Mouse (Mus musculus) neural tube, embryonic 12.5 days (tissue): ENCODE results near the gene Unc13d. TPM values are rescaled to one million over a fixed set of nuclear protein-coding genes. Genes with fewer than 3 reads are reported as not detected.

Experiments
- ATAC-seq: fragments of 200-750 bp; cut with Nextera tagmentation; 2 replicates; pipeline ENCODE4 v1.8.0; 2017; ENCODE audit warnings: low read depth, mild to moderate bottlenecking, moderate TSS enrichment, moderate library complexity; ENCODE audit not compliant: low FRiP score
- H3K27ac ChIP-seq: fragments of 300-500 bp; sonication (generic); 2 replicates; pipeline ENCODE4 v1.5.1; 2016
- H3K27me3 ChIP-seq: fragments of 300-500 bp; sonication (generic); replicated peaks from 2 replicates; pipeline ENCODE4 v1.6.1; 2016; ENCODE audit warnings: mild to moderate bottlenecking
- H3K36me3 ChIP-seq: fragments of 300-500 bp; sonication (generic); 2 replicates; pipeline ENCODE4 v1.6.1; 2016; ENCODE audit warnings: mild to moderate bottlenecking
- H3K4me1 ChIP-seq: fragments of 300-500 bp; sonication (generic); 2 replicates; pipeline ENCODE4 v1.6.1; 2016
- H3K4me2 ChIP-seq: fragments of 300-500 bp; sonication (generic); replicated peaks from 2 replicates; pipeline ENCODE4 v1.6.1; 2016; ENCODE audit warnings: mild to moderate bottlenecking
- H3K4me3 ChIP-seq: fragments of 300-500 bp; sonication (generic); 2 replicates; pipeline ENCODE4 v1.5.1; 2016
- H3K9ac ChIP-seq: fragments of 300-500 bp; sonication (generic); 2 replicates; pipeline ENCODE4 v1.6.1; 2016; ENCODE audit warnings: mild to moderate bottlenecking
- H3K9me3 ChIP-seq: fragments of 300-500 bp; sonication (generic); 2 replicates; pipeline ENCODE4 v1.6.1; 2016; ENCODE audit warnings: mild to moderate bottlenecking
- WGBS: fragments of 180-500 bp; shearing (Covaris S2); methylation state at CpG from one replicate; pipeline ENCODE4 v1.1.7; 2016; 5-methylcytosine and 5-hydroxymethylcytosine counted together
- polyA plus RNA-seq: library from polyadenylated mRNA; unstranded; fragments of >200 nt; fragmentation: Nextera tagmentation; extraction: Ambion mirVana; gene quantifications from 2 replicates; pipeline ENCODE4 v1.2.1, GENCODE M21; 2016

Gene Unc13d
- polyA plus RNA-seq, 1 experiment from 2014 or later: 1.7 TPM

- no peaks in the 10 kb centered on the region for H3K4me1 ChIP-seq
- peaks cover 98% of the 10 kb centered on the region for H3K36me3 ChIP-seq
- H3K27ac ChIP-seq: no peak overlapping the region
- H3K4me3 ChIP-seq: no peak overlapping the region
- no peak for ATAC-seq
- 93% methylated on average over 4 of the region's 4 CpGs for WGBS
- H3K4me2 ChIP-seq: no peak overlapping the region
- no peaks in the 10 kb centered on the region for H3K9me3 ChIP-seq
- H3K27me3 ChIP-seq: no peaks in the 10 kb centered on the region
- H3K9ac ChIP-seq: no peak overlapping the region
Measured at GRCm38 (mm10) chr11:116057237-116057881, 20.4 kb downstream of the Unc13d start.

GRCm38 (mm10) chr11:116055873-116056272, 21.9 kb downstream of the Unc13d start:
- no peak for ATAC-seq
- no peak overlapping the region for H3K4me3 ChIP-seq
- no peak overlapping the region for H3K9ac ChIP-seq
- no peaks in the 10 kb centered on the region for H3K4me1 ChIP-seq
- no peak overlapping the region for H3K27ac ChIP-seq
- H3K27me3 ChIP-seq: no peaks in the 10 kb centered on the region
- 93% methylated on average over 11 of the region's 11 CpGs for WGBS
- peaks cover 99% of the 10 kb centered on the region for H3K36me3 ChIP-seq
- no peaks in the 10 kb centered on the region for H3K9me3 ChIP-seq
- no peak overlapping the region for H3K4me2 ChIP-seq

GRCm38 (mm10) chr11:116053510-116054229, 24.1 kb downstream of the Unc13d start:
- peaks cover 99% of the 10 kb centered on the region for H3K36me3 ChIP-seq
- H3K27ac ChIP-seq: no peak overlapping the region
- no peak overlapping the region for H3K4me3 ChIP-seq
- no peak for ATAC-seq
- H3K4me2 ChIP-seq: no peak overlapping the region
- no peaks in the 10 kb centered on the region for H3K27me3 ChIP-seq
- 93% methylated on average over 9 of the region's 9 CpGs for WGBS
- H3K9ac ChIP-seq: no peak overlapping the region
- H3K9me3 ChIP-seq: no peaks in the 10 kb centered on the region
- H3K4me1 ChIP-seq: no peaks in the 10 kb centered on the region

- Histone ChIP-seq H3K9ac (no peak overlapping the region), H3K4me2 (no peak overlapping the region), H3K36me3 (peaks cover 96% of the 10 kb centered on the region), H3K27ac (no peak overlapping the region), H3K4me1 (no peaks in the 10 kb centered on the region), H3K4me3 (no peak overlapping the region), H3K27me3 (no peaks in the 10 kb centered on the region), H3K9me3 (no peaks in the 10 kb centered on the region)
- 90% methylated on average over 4 of the region's 4 CpGs for WGBS
- ATAC-seq: no peak
Measured at GRCm38 (mm10) chr11:116050196-116050595, 27.6 kb downstream of the Unc13d start.

GRCm38 (mm10) chr11:116049610-116050009, 28.2 kb downstream of the Unc13d start:
- no peak overlapping the region for H3K4me2 ChIP-seq
- H3K27me3 ChIP-seq: no peaks in the 10 kb centered on the region
- H3K4me1 ChIP-seq: no peaks in the 10 kb centered on the region
- no peak overlapping the region for H3K9ac ChIP-seq
- peaks cover 91% of the 10 kb centered on the region for H3K36me3 ChIP-seq
- ATAC-seq: no peak
- 90% methylated on average over 2 of the region's 2 CpGs for WGBS
- no peaks in the 10 kb centered on the region for H3K9me3 ChIP-seq
- no peak overlapping the region for H3K27ac ChIP-seq
- H3K4me3 ChIP-seq: no peak overlapping the region

GRCm38 (mm10) chr11:116045173-116045572, 32.6 kb downstream of the Unc13d start:
- ATAC-seq: no peak
- no peaks in the 10 kb centered on the region for H3K27me3 ChIP-seq
- H3K9me3 ChIP-seq: no peaks in the 10 kb centered on the region
- H3K27ac ChIP-seq: no peak overlapping the region
- peaks cover 66% of the 10 kb centered on the region for H3K36me3 ChIP-seq
- no peak overlapping the region for H3K4me2 ChIP-seq
- H3K4me3 ChIP-seq: no peak overlapping the region
- H3K9ac ChIP-seq: no peak overlapping the region
- 95% methylated on average over 6 of the region's 6 CpGs for WGBS
- no peaks in the 10 kb centered on the region for H3K4me1 ChIP-seq

GRCm38 (mm10) chr11:116043286-116043685, 34.5 kb downstream of the Unc13d start:
- H3K36me3 ChIP-seq: peaks cover 61% of the 10 kb centered on the region
- H3K27me3 ChIP-seq: no peaks in the 10 kb centered on the region
- no peak overlapping the region for H3K4me3 ChIP-seq
- 92% methylated on average over 1 of the region's 1 CpGs for WGBS
- no peaks in the 10 kb centered on the region for H3K9me3 ChIP-seq
- no peak overlapping the region for H3K9ac ChIP-seq
- ATAC-seq: no peak
- no peak overlapping the region for H3K27ac ChIP-seq
- no peaks in the 10 kb centered on the region for H3K4me1 ChIP-seq
- no peak overlapping the region for H3K4me2 ChIP-seq

GRCm38 (mm10) chr11:116042372-116043138, 35.2 kb downstream of the Unc13d start:
- H3K9me3 ChIP-seq: no peaks in the 10 kb centered on the region
- H3K36me3 ChIP-seq: peaks cover 55% of the 10 kb centered on the region
- H3K27ac ChIP-seq: no peak overlapping the region
- 91% methylated on average over 5 of the region's 5 CpGs for WGBS
- no peak overlapping the region for H3K4me2 ChIP-seq
- H3K9ac ChIP-seq: no peak overlapping the region
- no peaks in the 10 kb centered on the region for H3K27me3 ChIP-seq
- H3K4me3 ChIP-seq: no peak overlapping the region
- ATAC-seq: no peak
- no peaks in the 10 kb centered on the region for H3K4me1 ChIP-seq

GRCm38 (mm10) chr11:116041833-116042232, 35.9 kb downstream of the Unc13d start:
- no peak overlapping the region for H3K27ac ChIP-seq
- H3K27me3 ChIP-seq: no peaks in the 10 kb centered on the region
- WGBS: 98% methylated on average over 2 of the region's 2 CpGs
- H3K4me1 ChIP-seq: no peaks in the 10 kb centered on the region
- H3K9ac ChIP-seq: no peak overlapping the region
- H3K4me3 ChIP-seq: no peak overlapping the region
- peaks cover 48% of the 10 kb centered on the region for H3K36me3 ChIP-seq
- H3K9me3 ChIP-seq: no peaks in the 10 kb centered on the region
- H3K4me2 ChIP-seq: no peak overlapping the region
- no peak for ATAC-seq

- ATAC-seq: no peak
- 98% methylated on average over 6 of the region's 6 CpGs for WGBS
Measured at GRCm38 (mm10) chr11:116040593-116040992, 37.2 kb downstream of the Unc13d start.

GRCm38 (mm10) chr11:116037826-116038225, 39.9 kb downstream of the Unc13d start:
- H3K9ac ChIP-seq: no peak overlapping the region
- H3K9me3 ChIP-seq: no peaks in the 10 kb centered on the region
- WGBS: 95% methylated on average over 9 of the region's 9 CpGs
- no peaks in the 10 kb centered on the region for H3K27me3 ChIP-seq
- no peak overlapping the region for H3K27ac ChIP-seq
- H3K4me3 ChIP-seq: no peak overlapping the region
- H3K4me1 ChIP-seq: 0 out of 2 replicates have a peak, but pooled peaks cover under 1% of the 10 kb centered on the region
- peaks cover 29% of the 10 kb centered on the region for H3K36me3 ChIP-seq
- no peak overlapping the region for H3K4me2 ChIP-seq
- no peak for ATAC-seq

More at GRCm38 (mm10) chr11:116040593-116040992, 37.2 kb downstream of the Unc13d start:
- no peaks in the 10 kb centered on the region for H3K27me3 ChIP-seq
- H3K9ac ChIP-seq: no peak overlapping the region
- H3K27ac ChIP-seq: no peak overlapping the region
- no peak overlapping the region for H3K4me2 ChIP-seq
- H3K9me3 ChIP-seq: no peaks in the 10 kb centered on the region
- H3K36me3 ChIP-seq: peaks cover 39% of the 10 kb centered on the region
- H3K4me1 ChIP-seq: no peaks in the 10 kb centered on the region
- H3K4me3 ChIP-seq: no peak overlapping the region

GRCm38 (mm10) chr11:116036671-116037070, 41.1 kb downstream of the Unc13d start:
- H3K4me1 ChIP-seq: peaks cover 6% of the 10 kb centered on the region
- H3K9me3 ChIP-seq: no peaks in the 10 kb centered on the region
- H3K36me3 ChIP-seq: peaks cover 25% of the 10 kb centered on the region
- no peaks in the 10 kb centered on the region for H3K27me3 ChIP-seq
- H3K4me2 ChIP-seq: no peak overlapping the region
- no peak overlapping the region for H3K9ac ChIP-seq
- no peak for ATAC-seq
- no peak overlapping the region for H3K27ac ChIP-seq
- no peak overlapping the region for H3K4me3 ChIP-seq
- WGBS: 84% methylated on average over 3 of the region's 3 CpGs
